Mouse (Mus musculus): ENCODE measurements around the gene Fyco1. TPM values are rescaled to one million over a fixed set of nuclear protein-coding genes. Genes with fewer than 3 reads are reported as not detected.
A peak's percentile ranks its signal among the peaks of the same experiment; 100 is the strongest.

Gene Fyco1
- polyA plus RNA-seq, 1 experiment from 2014 or later, result 19.7 TPM

DNA sequence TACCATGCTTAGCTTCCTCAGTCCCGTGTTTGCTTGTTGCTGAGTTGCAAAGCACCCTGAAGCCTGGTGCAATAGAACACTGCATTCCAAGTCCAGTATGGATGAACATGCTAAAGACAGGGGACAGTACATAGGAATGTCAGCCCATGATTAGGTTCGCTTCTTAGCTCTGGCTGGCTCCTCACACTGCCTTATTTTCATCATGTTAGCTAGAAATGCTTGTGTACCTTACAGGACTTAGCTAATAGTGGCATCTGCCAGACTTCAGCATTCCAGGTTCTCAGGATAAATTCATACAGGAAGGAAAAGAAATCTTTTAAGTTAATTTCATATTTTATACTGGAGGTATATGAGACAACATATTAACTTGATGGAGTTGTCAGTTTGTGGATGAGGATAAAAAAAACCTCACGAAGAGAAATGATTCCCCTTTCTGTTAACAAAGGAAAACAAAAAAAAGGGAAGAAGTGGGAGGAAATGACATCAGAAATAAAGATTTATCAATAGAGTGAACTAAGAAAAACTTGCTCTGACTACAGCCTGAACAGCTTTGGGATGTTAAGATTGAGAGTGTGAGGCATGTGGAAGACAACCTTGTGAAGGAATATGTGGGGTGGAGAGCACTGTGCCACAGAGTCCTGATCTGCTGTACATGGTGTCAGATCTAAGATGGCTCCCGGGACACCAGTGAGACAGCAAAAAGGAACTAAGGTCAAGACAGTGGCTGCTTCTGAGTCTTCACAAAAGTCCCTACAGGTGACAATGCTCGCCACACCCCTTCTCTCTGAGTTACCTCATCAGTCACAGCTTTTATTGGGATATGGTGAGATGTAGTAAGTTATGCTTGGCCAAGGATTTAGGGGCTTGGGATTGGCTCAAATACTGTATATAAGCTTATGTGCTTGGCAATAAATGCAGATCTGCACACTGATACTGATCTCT, 1.0 kb upstream of the Fyco1 start:
- WGBS, result 61% methylated on average over 5 of the region's 5 CpGs
- Histone ChIP-seq H3K4me3 (ENCODE audit: low read depth, low read length) (peak overlapping the region; percentile 30), H3K27ac (ENCODE audit: low read length) (no peak overlapping the region), H3K27me3 (ENCODE audit: control insufficient read depth, insufficient read depth, low read length) (no peaks in the 10 kb centered on the region), H3K9ac (replicated peaks; ENCODE audit: low read depth, low read length) (no peak overlapping the region; the same call in 1 of the 2 replicates), H3K4me1 (ENCODE audit: control insufficient read depth, insufficient read depth, low read length) (peaks cover 8% of the 10 kb centered on the region; the same call in 1 of the 2 replicates), H3K36me3 (ENCODE audit: control insufficient read depth, insufficient read depth, low read length) (no peaks in the 10 kb centered on the region), H3K4me2 (replicated peaks; ENCODE audit: low read depth, low read length) (peak overlapping the region; percentile 49), H3K9me3 (ENCODE audit: control insufficient read depth, low read depth, low read length) (no peaks in the 10 kb centered on the region)
- no peak for ATAC-seq (ENCODE audit: insufficient number of reproducible peaks, insufficient read depth, low FRiP score, low read depth)

DNA sequence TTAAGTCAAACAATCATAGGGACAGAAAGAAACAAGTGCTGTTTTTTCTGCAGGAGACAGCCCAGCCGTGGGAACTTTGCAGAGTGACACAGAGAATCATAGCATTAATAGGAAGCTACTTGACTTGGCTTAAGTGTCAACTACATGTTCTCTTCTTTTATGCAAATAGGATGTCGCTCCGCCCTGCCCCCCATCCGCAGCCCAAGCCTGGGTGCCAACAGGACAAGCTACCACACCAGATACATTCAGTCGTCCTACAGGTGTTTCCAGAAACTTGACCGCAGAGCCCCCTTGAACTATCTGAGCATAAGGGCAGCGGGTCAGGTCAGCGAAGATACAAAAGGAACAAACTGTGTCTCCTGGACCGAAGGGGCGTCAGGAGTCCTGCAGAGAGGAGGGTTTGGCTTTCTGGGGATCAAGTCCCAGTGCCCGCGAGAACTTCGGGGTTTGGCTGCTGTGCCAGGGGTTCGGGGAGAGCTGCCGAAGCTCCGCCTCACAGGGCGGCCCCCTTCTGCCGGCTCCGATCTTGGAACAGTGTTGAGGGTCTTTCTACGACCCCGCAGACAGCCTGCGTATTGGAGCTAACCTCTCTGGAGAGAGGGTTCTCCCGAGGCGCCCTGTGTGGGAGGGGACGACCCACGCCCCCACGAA, 512 bp downstream of the Fyco1 start:
- WGBS, result under 1% methylated on average over 27 of the region's 27 CpGs

DNA sequence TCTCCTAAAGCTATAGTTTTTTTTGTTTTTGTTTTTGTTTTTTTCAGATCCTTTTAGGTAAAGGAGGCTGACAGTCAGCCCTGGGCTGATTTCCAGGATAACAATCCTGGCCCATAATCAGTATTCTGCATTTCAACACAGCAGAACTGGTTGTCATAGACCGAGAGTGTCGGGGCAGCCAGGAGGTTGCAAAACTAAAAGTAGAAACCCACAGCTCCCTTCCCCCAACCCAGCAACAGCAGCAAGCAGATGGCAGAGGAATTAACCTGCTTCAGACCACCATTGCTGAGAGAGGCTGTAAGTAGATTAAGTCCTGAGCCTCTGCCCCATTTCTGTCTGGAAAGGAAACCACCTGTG, 1.0 kb downstream of the Fyco1 start:
- Histone ChIP-seq H3K4me2 (replicated peaks; ENCODE audit: low read depth, low read length) (peak overlapping the region; percentile 74), H3K27ac (ENCODE audit: low read length) (peak overlapping the region; percentile 92; the same call in 1 of the 2 replicates), H3K4me3 (ENCODE audit: low read depth, low read length) (peak overlapping the region; percentile 76), H3K9ac (replicated peaks; ENCODE audit: low read depth, low read length) (peak overlapping the region; percentile 58; the same call in 1 of the 2 replicates), H3K4me1 (ENCODE audit: control insufficient read depth, insufficient read depth, low read length) (peaks cover 8% of the 10 kb centered on the region; the same call in 1 of the 2 replicates), H3K9me3 (ENCODE audit: control insufficient read depth, low read depth, low read length) (no peaks in the 10 kb centered on the region), H3K36me3 (ENCODE audit: control insufficient read depth, insufficient read depth, low read length) (no peaks in the 10 kb centered on the region), H3K27me3 (ENCODE audit: control insufficient read depth, insufficient read depth, low read length) (no peaks in the 10 kb centered on the region)
- no peak for ATAC-seq (ENCODE audit: insufficient number of reproducible peaks, insufficient read depth, low FRiP score, low read depth)
- WGBS, result 2% methylated on average over 2 of the region's 2 CpGs

More for the DNA sequence above, 512 bp downstream of the Fyco1 start:
- Histone ChIP-seq H3K4me1 (ENCODE audit: control insufficient read depth, insufficient read depth, low read length) (peaks cover 8% of the 10 kb centered on the region; the same call in 1 of the 2 replicates), H3K4me3 (ENCODE audit: low read depth, low read length) (peak overlapping the region; percentile 76), H3K4me2 (replicated peaks; ENCODE audit: low read depth, low read length) (peak overlapping the region; percentile 74), H3K9ac (replicated peaks; ENCODE audit: low read depth, low read length) (peak overlapping the region; percentile 58), H3K9me3 (ENCODE audit: control insufficient read depth, low read depth, low read length) (no peaks in the 10 kb centered on the region), H3K27me3 (ENCODE audit: control insufficient read depth, insufficient read depth, low read length) (no peaks in the 10 kb centered on the region), H3K36me3 (ENCODE audit: control insufficient read depth, insufficient read depth, low read length) (no peaks in the 10 kb centered on the region), H3K27ac (ENCODE audit: low read length) (peak overlapping the region; percentile 92)
- ATAC-seq (ENCODE audit: insufficient number of reproducible peaks, insufficient read depth, low FRiP score, low read depth), result peak; percentile 81

DNA sequence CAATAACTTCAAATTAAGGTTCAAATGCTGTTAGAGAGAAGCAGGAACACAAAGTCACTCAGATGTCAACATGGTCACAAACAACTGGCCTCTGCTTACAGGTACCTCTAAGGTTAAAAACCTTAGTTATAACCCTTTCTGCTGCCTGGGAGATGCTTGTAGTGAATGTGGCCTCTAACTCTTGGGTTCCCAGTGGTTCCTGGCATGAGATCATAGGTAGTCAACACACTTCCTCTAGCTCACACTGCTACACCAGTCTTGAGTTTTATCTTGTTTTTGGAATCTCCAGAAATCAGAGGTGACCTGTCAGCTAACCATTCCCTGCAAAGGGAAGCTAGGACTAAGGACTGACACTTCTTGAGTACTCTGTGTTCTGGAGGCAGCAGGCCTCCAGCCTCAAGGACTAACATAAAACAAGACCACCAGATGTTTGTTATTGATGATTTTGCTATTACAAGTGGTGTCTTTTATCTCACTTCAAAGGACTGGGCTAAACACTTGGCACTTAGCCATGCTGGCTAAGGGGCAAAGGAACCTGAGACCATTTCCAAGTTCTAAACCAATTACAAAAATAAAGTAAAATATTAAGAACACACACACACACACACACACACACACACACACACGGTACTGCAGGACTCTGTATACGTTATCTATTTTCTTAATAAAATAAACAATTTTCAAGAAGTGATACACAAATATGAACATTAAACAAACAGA, 1.6 kb downstream of the Fyco1 start:
- ATAC-seq (ENCODE audit: insufficient number of reproducible peaks, insufficient read depth, low FRiP score, low read depth), result no peak
- no peaks in the 10 kb centered on the region for H3K36me3 ChIP-seq (ENCODE audit: control insufficient read depth, insufficient read depth, low read length)
- no peaks in the 10 kb centered on the region for H3K9me3 ChIP-seq (ENCODE audit: control insufficient read depth, low read depth, low read length)
- WGBS, result 56% methylated on average over 2 of the region's 2 CpGs
- H3K9ac ChIP-seq (replicated peaks; ENCODE audit: low read depth, low read length), result no peak overlapping the region
- peak overlapping the region; percentile 74 for H3K4me2 ChIP-seq (replicated peaks; ENCODE audit: low read depth, low read length)
- no peaks in the 10 kb centered on the region for H3K27me3 ChIP-seq (ENCODE audit: control insufficient read depth, insufficient read depth, low read length)
- H3K27ac ChIP-seq (ENCODE audit: low read length), result no peak overlapping the region
- H3K4me1 ChIP-seq (ENCODE audit: control insufficient read depth, insufficient read depth, low read length), result peaks cover 8% of the 10 kb centered on the region; the same call in 1 of the 2 replicates
- H3K4me3 ChIP-seq (ENCODE audit: low read depth, low read length), result peak overlapping the region; percentile 76

DNA sequence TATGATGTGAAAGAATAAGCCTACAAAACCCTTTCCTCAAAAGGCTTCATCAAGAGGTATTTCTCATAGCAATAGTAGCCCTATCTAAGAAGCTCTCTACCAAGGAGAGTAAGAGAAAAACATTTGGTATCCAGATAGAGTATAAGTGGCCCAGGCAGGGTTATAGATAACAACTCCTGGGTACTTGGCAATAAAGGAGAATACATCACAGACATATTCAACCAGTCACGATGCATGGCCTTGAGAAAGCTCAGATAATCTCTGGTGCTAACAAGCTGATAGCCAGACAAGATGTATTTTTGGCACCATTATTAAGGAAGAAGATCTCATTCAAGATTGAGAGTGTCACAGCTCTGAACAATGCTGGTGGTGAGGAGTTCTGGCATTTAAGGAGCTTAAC, 5.2 kb downstream of the Fyco1 start:
- no peak for ATAC-seq (ENCODE audit: insufficient number of reproducible peaks, insufficient read depth, low FRiP score, low read depth)
- peaks cover 5% of the 10 kb centered on the region; the same call in 1 of the 2 replicates for H3K4me1 ChIP-seq (ENCODE audit: control insufficient read depth, insufficient read depth, low read length)
- H3K9ac ChIP-seq (replicated peaks; ENCODE audit: low read depth, low read length), result no peak overlapping the region
- H3K36me3 ChIP-seq (ENCODE audit: control insufficient read depth, insufficient read depth, low read length), result peaks cover 6% of the 10 kb centered on the region; the same call in 1 of the 2 replicates
- H3K9me3 ChIP-seq (ENCODE audit: control insufficient read depth, low read depth, low read length), result no peaks in the 10 kb centered on the region
- H3K4me3 ChIP-seq (ENCODE audit: low read depth, low read length), result no peak overlapping the region
- H3K27ac ChIP-seq (ENCODE audit: low read length), result no peak overlapping the region
- 82% methylated on average over 1 of the region's 1 CpGs for WGBS
- no peaks in the 10 kb centered on the region for H3K27me3 ChIP-seq (ENCODE audit: control insufficient read depth, insufficient read depth, low read length)
- no peak overlapping the region for H3K4me2 ChIP-seq (replicated peaks; ENCODE audit: low read depth, low read length)

DNA sequence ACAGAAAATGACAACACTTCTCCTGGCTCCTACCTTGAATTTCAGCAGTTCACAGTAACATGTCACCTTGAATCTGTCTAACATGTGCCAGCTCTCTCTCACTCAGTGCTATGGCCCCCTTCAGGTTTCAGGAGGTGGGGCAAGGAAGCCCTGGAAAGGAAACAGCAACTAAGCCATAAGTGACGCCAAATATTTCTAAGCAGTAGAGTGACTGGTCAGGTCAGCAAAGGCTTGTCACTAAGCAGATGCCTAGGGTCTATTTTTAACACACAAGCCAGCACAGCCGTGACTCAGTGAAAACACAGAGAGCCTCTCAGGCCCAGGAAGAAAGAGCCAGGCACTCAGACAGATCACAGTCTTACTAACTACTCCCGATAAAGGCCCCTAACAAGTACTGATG, 6.6 kb downstream of the Fyco1 start:
- H3K4me1 ChIP-seq (ENCODE audit: control insufficient read depth, insufficient read depth, low read length), result 0 out of 2 replicates have a peak, but pooled peaks cover 3% of the 10 kb centered on the region

DNA sequence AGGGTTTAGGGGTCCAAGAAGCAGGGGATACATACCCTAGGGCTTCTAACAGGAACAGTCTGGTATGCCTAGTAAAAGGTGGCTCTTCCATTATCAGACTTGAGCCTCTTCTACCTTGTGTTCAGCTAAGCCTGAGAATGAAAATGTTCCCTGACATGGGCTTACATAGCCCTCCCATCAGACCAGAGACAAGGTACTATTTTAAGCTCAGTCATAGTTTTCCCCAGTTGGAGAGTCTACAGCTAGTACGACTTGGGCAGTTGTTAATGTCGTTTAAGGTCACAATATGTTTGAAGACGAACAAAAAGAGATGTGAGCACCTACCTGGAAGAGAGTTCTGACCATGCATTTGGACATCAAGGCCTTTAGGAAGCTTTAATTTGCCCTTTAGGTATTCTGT, 7.2 kb downstream of the Fyco1 start:
- no peak for ATAC-seq (ENCODE audit: insufficient number of reproducible peaks, insufficient read depth, low FRiP score, low read depth)
- Histone ChIP-seq H3K4me2 (replicated peaks; ENCODE audit: low read depth, low read length) (no peak overlapping the region), H3K9me3 (ENCODE audit: control insufficient read depth, low read depth, low read length) (no peaks in the 10 kb centered on the region), H3K36me3 (ENCODE audit: control insufficient read depth, insufficient read depth, low read length) (peaks cover 9% of the 10 kb centered on the region), H3K27me3 (ENCODE audit: control insufficient read depth, insufficient read depth, low read length) (no peaks in the 10 kb centered on the region), H3K4me1 (ENCODE audit: control insufficient read depth, insufficient read depth, low read length) (no peaks in the 10 kb centered on the region), H3K27ac (ENCODE audit: low read length) (no peak overlapping the region), H3K4me3 (ENCODE audit: low read depth, low read length) (no peak overlapping the region), H3K9ac (replicated peaks; ENCODE audit: low read depth, low read length) (no peak overlapping the region)
- WGBS, result 86% methylated on average over 3 of the region's 3 CpGs

More for the DNA sequence above, 6.6 kb downstream of the Fyco1 start:
- H3K9me3 ChIP-seq (ENCODE audit: control insufficient read depth, low read depth, low read length), result no peaks in the 10 kb centered on the region
- ATAC-seq (ENCODE audit: insufficient number of reproducible peaks, insufficient read depth, low FRiP score, low read depth), result 0 out of 2 replicates have a peak, but pooled peaks have one; percentile 56
- WGBS, result 51% methylated on average over 3 of the region's 3 CpGs
- H3K9ac ChIP-seq (replicated peaks; ENCODE audit: low read depth, low read length), result no peak overlapping the region
- H3K4me2 ChIP-seq (replicated peaks; ENCODE audit: low read depth, low read length), result no peak overlapping the region
- peaks cover 6% of the 10 kb centered on the region for H3K36me3 ChIP-seq (ENCODE audit: control insufficient read depth, insufficient read depth, low read length)
- no peaks in the 10 kb centered on the region for H3K27me3 ChIP-seq (ENCODE audit: control insufficient read depth, insufficient read depth, low read length)
- no peak overlapping the region for H3K27ac ChIP-seq (ENCODE audit: low read length)
- H3K4me3 ChIP-seq (ENCODE audit: low read depth, low read length), result no peak overlapping the region

DNA sequence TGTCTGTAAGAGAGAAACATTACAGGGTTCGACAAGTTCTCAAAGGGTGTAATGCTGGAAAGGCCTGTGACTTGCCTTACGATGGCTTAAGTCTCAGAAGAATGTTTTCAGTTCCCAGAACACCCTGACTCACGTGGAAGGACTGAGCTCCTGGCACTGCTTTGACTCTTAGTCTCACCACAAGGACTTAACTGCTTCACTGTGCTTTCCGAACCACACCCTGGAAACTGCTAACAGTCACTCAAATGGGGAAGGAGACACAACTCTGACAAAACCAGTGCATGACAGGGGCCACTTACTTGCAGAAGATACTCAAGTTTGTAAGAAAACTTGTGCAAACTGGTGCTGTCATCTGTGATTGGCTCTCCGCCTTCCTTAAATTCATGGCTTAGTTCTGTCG, 11.5 kb downstream of the Fyco1 start:
- Histone ChIP-seq H3K4me2 (replicated peaks; ENCODE audit: low read depth, low read length) (no peak overlapping the region), H3K9me3 (ENCODE audit: control insufficient read depth, low read depth, low read length) (no peaks in the 10 kb centered on the region), H3K36me3 (ENCODE audit: control insufficient read depth, insufficient read depth, low read length) (peaks cover 21% of the 10 kb centered on the region), H3K27me3 (ENCODE audit: control insufficient read depth, insufficient read depth, low read length) (no peaks in the 10 kb centered on the region), H3K4me3 (ENCODE audit: low read depth, low read length) (no peak overlapping the region), H3K4me1 (ENCODE audit: control insufficient read depth, insufficient read depth, low read length) (no peaks in the 10 kb centered on the region), H3K27ac (ENCODE audit: low read length) (no peak overlapping the region), H3K9ac (replicated peaks; ENCODE audit: low read depth, low read length) (no peak overlapping the region)
- 89% methylated on average over 6 of the region's 6 CpGs for WGBS
- no peak for ATAC-seq (ENCODE audit: insufficient number of reproducible peaks, insufficient read depth, low FRiP score, low read depth)
